Mouse (Mus musculus) CH12.LX (cell line): Measurements from ENCODE around the gene Ufsp2. TPM values are rescaled to one million over a fixed set of nuclear protein-coding genes. Genes with fewer than 3 reads are reported as not detected.

Experiments used
- DNase-seq: peaks from one replicate; pipeline ENCODE4 v3.0.0-alpha.2; 2013; ENCODE audit errors: extremely low read depth
- H3K27ac ChIP-seq: 2 replicates; pipeline ENCODE4 v1.5.1; 2012; ENCODE audit warnings: low read depth, mild to moderate bottlenecking, control low read depth, moderate library complexity; ENCODE audit not compliant: insufficient read depth
- H3K27me3 ChIP-seq: replicated peaks from 2 replicates; pipeline ENCODE3; 2012; ENCODE audit warnings: inconsistent platforms
- H3K36me3 ChIP-seq, 2 experiments: replicated peaks in 1 of 2; 2 replicates each; pipeline versions ENCODE3 to v1.6.1; 2012; ENCODE audit warnings: inconsistent platforms in 1 of 2, low read length in 1 of 2, mild to moderate bottlenecking in 1 of 2, mixed read lengths in 1 of 2, moderate library complexity in 1 of 2; ENCODE audit not compliant: control insufficient read depth in 1 of 2, insufficient read depth in 1 of 2
- H3K4me1 ChIP-seq, 2 experiments: 2 replicates each; pipeline ENCODE4 v1.6.1; 2012; ENCODE audit warnings: inconsistent platforms in 1 of 2, moderate library complexity in 1 of 2; ENCODE audit not compliant: insufficient read depth in 2 of 2, control insufficient read depth in 1 of 2
- H3K4me2 ChIP-seq: 2 replicates; pipeline ENCODE4 v1.6.1; 2012; ENCODE audit warnings: low read depth, mild to moderate bottlenecking, control low read depth; ENCODE audit not compliant: poor library complexity, insufficient read depth, severe bottlenecking
- H3K4me3 ChIP-seq, 3 experiments: fragments of 150-350 bp in 1 of 3; sonication (generic) in 1 of 3; replicated peaks in 1 of 3; 2 replicates each; pipeline versions ENCODE3 to v1.5.1; 2011 to 2012; ENCODE audit warnings: low read depth in 2 of 3, low read length in 2 of 3, mild to moderate bottlenecking in 2 of 3, moderate library complexity in 2 of 3, control low read depth in 1 of 3, improper control_type of control experiment in 1 of 3, inconsistent platforms in 1 of 3, mixed read lengths in 1 of 3; ENCODE audit not compliant: poor library complexity in 1 of 3
- H3K79me2 ChIP-seq: replicated peaks from 2 replicates; pipeline ENCODE4 v1.6.1; 2012; ENCODE audit warnings: mild to moderate bottlenecking, moderate library complexity; ENCODE audit not compliant: control insufficient read depth, poor library complexity, insufficient read depth, severe bottlenecking; ENCODE audit errors: extremely low read depth
- H3K9ac ChIP-seq: 2 replicates; pipeline ENCODE4 v1.6.1; 2012; ENCODE audit warnings: low read depth, mild to moderate bottlenecking, control low read depth, moderate library complexity; ENCODE audit not compliant: insufficient read depth
- H3K9me3 ChIP-seq: replicated peaks from 2 replicates; pipeline ENCODE3; 2012; ENCODE audit warnings: low read length, inconsistent platforms, mixed read lengths
- BHLHE40 ChIP-seq: IDR thresholded peaks from 2 replicates; pipeline ENCODE4 v1.6.1; 2011; ENCODE audit warnings: mild to moderate bottlenecking, low read depth, low read length, improper control_type of control experiment
- CTCF ChIP-seq, 2 experiments: IDR thresholded peaks in 1 of 2; conservative IDR thresholded peaks in 1 of 2; 2 replicates each; pipeline ENCODE4 v1.5.1; 2011 to 2012; ENCODE audit warnings: low read depth in 2 of 2, low read length in 2 of 2, improper control_type of control experiment in 1 of 2, inconsistent platforms in 1 of 2, mild to moderate bottlenecking in 1 of 2, moderate library complexity in 1 of 2
- E2F4 ChIP-seq: IDR thresholded peaks from 2 replicates; pipeline ENCODE4 v1.6.1; 2011; ENCODE audit warnings: low read depth, low read length, improper control_type of control experiment; ENCODE audit not compliant: insufficient replicate concordance
- GABPA ChIP-seq: IDR thresholded peaks from 2 replicates; pipeline ENCODE4 v1.6.1; 2012; ENCODE audit warnings: low read depth, low read length, improper control_type of control experiment, inconsistent platforms; ENCODE audit not compliant: insufficient replicate concordance
- HCFC1 ChIP-seq: IDR thresholded peaks from 2 replicates; pipeline ENCODE4 v1.6.1; 2012; ENCODE audit warnings: low read depth, mild to moderate bottlenecking, inconsistent platforms, low read length, improper control_type of control experiment
- JUN ChIP-seq: IDR thresholded peaks from 2 replicates; pipeline ENCODE4 v1.6.1; 2011; ENCODE audit warnings: low read depth, mild to moderate bottlenecking, low read length, improper control_type of control experiment, moderate library complexity; ENCODE audit not compliant: insufficient read depth
- JUND ChIP-seq: conservative IDR thresholded peaks from 2 replicates; pipeline ENCODE4 v1.6.1; 2011; ENCODE audit warnings: low read depth, low read length, improper control_type of control experiment
- KAT2A ChIP-seq: IDR thresholded peaks from 2 replicates; pipeline ENCODE4 v1.6.1; 2012; ENCODE audit warnings: low read length, improper control_type of control experiment, inconsistent platforms; ENCODE audit not compliant: insufficient replicate concordance
- MAFK ChIP-seq: IDR thresholded peaks from 2 replicates; pipeline ENCODE4 v1.6.1; 2011; ENCODE audit warnings: low read length, improper control_type of control experiment; ENCODE audit not compliant: insufficient replicate concordance
- MAX ChIP-seq: IDR thresholded peaks from 2 replicates; pipeline ENCODE4 v1.6.1; 2011; ENCODE audit warnings: low read length, improper control_type of control experiment
- MEF2A ChIP-seq: IDR thresholded peaks from 2 replicates; pipeline ENCODE4 v1.6.1; 2014; ENCODE audit warnings: low read depth, mild to moderate bottlenecking, inconsistent platforms, low read length, improper control_type of control experiment, borderline replicate concordance
- PAX5 ChIP-seq: IDR thresholded peaks from 2 replicates; pipeline ENCODE4 v1.6.1; 2012; ENCODE audit warnings: low read length, inconsistent platforms, mixed read lengths
- SIN3A ChIP-seq: IDR thresholded peaks from 2 replicates; pipeline ENCODE4 v1.6.1; 2012; ENCODE audit warnings: low read length, improper control_type of control experiment, inconsistent platforms
- TCF12 ChIP-seq: IDR thresholded peaks from 2 replicates; pipeline ENCODE4 v1.6.1; 2014; ENCODE audit warnings: low read depth, mild to moderate bottlenecking, inconsistent platforms, low read length, improper control_type of control experiment
- UBTF ChIP-seq: IDR thresholded peaks from 2 replicates; pipeline ENCODE4 v1.6.1; 2012; ENCODE audit warnings: low read depth, mild to moderate bottlenecking, inconsistent platforms, low read length, improper control_type of control experiment, moderate library complexity
- ZC3H11A ChIP-seq: IDR thresholded peaks from 2 replicates; pipeline ENCODE4 v1.6.1; 2012; ENCODE audit warnings: low read depth, mild to moderate bottlenecking, inconsistent platforms, low read length, improper control_type of control experiment
- ZKSCAN1 ChIP-seq: IDR thresholded peaks from 2 replicates; pipeline ENCODE4 v1.6.1; 2012; ENCODE audit warnings: low read depth, inconsistent platforms, low read length, improper control_type of control experiment, borderline replicate concordance
- ZMIZ1 ChIP-seq: IDR thresholded peaks from 2 replicates; pipeline ENCODE4 v1.6.1; 2012; ENCODE audit warnings: low read depth, mild to moderate bottlenecking, inconsistent platforms, low read length, improper control_type of control experiment
- ZNF384 ChIP-seq: IDR thresholded peaks from 2 replicates; pipeline ENCODE4 v1.6.1; 2012; ENCODE audit warnings: low read depth, low read length, improper control_type of control experiment, inconsistent platforms
- dilution Hi-C: fragments of 300-500 bp; cut with MboI; formaldehyde crosslinking; loops from 2 replicates; pipeline ENCODE4 v1.14.3; 2020; ENCODE audit warnings: low sequenced_read_pairs; ENCODE audit not compliant: extremely low pct_unique_long_range_greater_than_20kb, extremely low pct_ligation_motif_present
- in situ Hi-C: fragments of 300-500 bp; cut with MboI; formaldehyde crosslinking; loops from 3 replicates; pipeline ENCODE4 v1.14.3; 2019; ENCODE audit warnings: low sequenced_read_pairs, low pct_ligation_motif_present, low pct_unique_long_range_greater_than_20kb, mixed read lengths
- polyA plus RNA-seq: library from polyadenylated mRNA; unstranded; fragments of >175 nt; gene quantifications from 2 replicates; pipeline ENCODE4 v1.2.1, GENCODE M21; 2012; ENCODE audit warnings: low read depth; ENCODE audit not compliant: insufficient read length
- total RNA-seq, 2 experiments: library from RNA; depleted of rRNA; stranded (reverse); fragments of 300-350 nt in 1 of 2; fragments of >200 nt in 1 of 2; gene quantifications; 2 replicates each; pipeline ENCODE4 v1.2.3; 2012 to 2014

The Ufsp2 gene
- total and polyA plus RNA-seq, 3 experiments = 50.1 to 105 (median 51.2) TPM

DNA sequence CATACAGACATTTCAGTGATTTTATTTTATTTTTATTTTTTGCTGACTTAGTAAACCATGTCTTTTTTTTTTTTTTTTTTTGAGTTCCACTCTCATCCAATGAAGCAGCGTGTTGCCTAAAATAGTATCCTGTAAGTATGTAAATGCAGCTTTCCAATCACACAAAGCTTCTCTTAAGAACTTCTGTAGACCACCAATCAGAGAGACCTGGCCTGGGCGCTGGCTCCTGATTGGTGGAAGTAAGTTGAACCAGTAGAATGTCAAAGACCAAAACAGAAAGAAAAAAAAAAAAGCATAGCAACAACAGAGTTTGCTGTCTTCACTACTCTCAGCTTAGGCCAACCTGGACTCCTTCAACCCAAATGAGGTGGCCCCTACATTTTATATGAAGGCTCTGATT, 35.0 kb downstream of the Ufsp2 start:
- no peak overlapping the region for H3K4me3 ChIP-seq
- TF ChIP-seq E2F4 (no peak), HCFC1 (no peak), ZC3H11A (no peak), ZKSCAN1 (no peak), MEF2A (no peak), JUND (no peak), BHLHE40 (no peak)
- peaks cover 0 to 9% of the 10 kb centered on the region in 2 experiments; a peak in 3 of 4 replicates for H3K4me1 ChIP-seq
- H3K79me2 ChIP-seq = no peaks in the 10 kb centered on the region
- dilution Hi-C loops = no loop called here
- H3K9me3 ChIP-seq = no peaks in the 10 kb centered on the region
- H3K27ac ChIP-seq = no peak overlapping the region
- DNase-seq = no peak
- no peaks in the 10 kb centered on the region for H3K36me3 ChIP-seq
- in situ Hi-C loops = no loop called here
- no peaks in the 10 kb centered on the region for H3K27me3 ChIP-seq
- no peak overlapping the region for H3K4me2 ChIP-seq
- no peak overlapping the region for H3K9ac ChIP-seq

DNA sequence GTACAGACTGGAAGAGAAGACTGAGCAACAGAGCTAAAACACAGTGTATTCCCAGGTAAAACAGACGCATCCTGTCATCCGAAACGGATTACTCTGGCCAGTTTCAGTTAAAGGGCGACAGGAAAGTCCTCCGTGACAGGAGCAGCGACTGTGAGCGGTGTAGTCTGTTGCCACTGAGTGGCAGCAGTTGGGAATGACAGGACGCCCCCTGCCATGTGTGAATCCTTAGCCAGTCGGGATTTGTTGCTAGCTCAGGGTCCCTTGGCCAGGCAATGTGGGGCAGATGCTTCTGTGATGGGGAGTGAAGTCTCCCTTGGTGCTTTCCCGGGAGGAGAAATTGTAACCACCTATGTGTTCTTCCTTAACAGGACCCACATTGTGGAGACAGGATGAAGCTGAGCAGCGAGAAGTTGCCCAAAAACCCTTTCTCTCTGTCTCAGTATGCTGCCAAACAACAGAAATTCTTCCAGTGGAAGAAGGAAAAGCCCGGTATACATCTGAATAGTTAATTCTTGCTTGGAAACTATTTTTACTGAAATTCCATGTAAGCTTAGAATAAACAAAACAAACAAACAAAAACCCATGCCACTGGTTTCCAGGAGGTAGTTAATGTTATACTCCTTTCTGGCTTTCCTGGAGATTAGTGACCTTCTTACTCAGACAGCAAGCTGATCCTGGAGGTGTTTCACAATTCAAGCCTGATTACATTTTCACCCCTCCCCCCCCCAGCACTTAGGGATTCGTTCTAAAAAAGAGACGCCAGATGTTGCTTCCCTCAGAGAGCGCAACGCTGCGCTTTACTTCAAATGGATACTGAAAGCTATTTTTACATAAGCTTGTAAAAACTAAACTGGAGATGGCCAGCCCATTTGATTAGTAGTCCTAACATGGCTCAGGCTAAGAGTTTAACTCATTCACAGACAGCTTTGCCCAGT, 35.7 kb downstream of the Ufsp2 start:
- H3K4me1 ChIP-seq = peaks cover 0 to 2% of the 10 kb centered on the region in 2 experiments; a peak in 3 of 4 replicates
- H3K27ac ChIP-seq = no peak overlapping the region

DNA sequence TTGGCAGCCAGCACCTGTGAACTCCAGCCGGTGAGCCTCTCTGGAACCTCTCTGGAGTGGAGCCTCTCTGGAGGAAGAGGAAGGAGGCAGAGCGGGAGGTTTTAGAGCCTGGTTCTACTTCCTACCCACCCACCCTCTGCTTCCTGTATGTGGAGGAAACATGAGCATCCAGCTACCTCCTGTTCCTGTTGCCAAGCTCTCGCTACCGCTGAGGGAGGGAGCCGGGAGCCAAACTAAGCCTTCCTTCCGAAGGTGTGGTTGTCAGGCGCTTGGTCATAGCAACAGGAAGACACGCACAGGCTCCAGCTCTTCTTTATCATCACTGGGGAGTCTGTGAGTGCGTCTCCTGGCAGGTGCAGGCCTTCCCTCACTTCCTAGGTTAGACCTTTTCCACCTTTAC, 46.9 kb downstream of the Ufsp2 start:
- TF ChIP-seq ZMIZ1 (no peak), ZKSCAN1 (no peak), SIN3A (no peak), CTCF (conservative IDR thresholded peaks at IDR 0.05 in 1 of 2, IDR thresholded peaks at IDR 0.05 in 1 of 2; ENCODE audit: low read depth in 2 of 2, low read length in 2 of 2) (no peak), MAFK (no peak), UBTF (no peak), GABPA (no peak), PAX5 (no peak)
- dilution Hi-C loops (no loop called here), in situ Hi-C loops (no loop called here)
- no peak overlapping the region for H3K4me2 ChIP-seq
- no peaks in the 10 kb centered on the region for H3K36me3 ChIP-seq
- DNase-seq = no peak
- no peak overlapping the region for H3K4me3 ChIP-seq
- H3K9me3 ChIP-seq = no peaks in the 10 kb centered on the region
- no peaks in the 10 kb centered on the region for H3K4me1 ChIP-seq
- no peaks in the 10 kb centered on the region for H3K27me3 ChIP-seq
- no peak overlapping the region for H3K9ac ChIP-seq
- H3K79me2 ChIP-seq = no peaks in the 10 kb centered on the region
- H3K27ac ChIP-seq = no peak overlapping the region

More for the DNA sequence above, 35.7 kb downstream of the Ufsp2 start:
- TF ChIP-seq TCF12 (no peak), MAX (no peak), KAT2A (no peak), JUN (no peak), MEF2A (no peak), HCFC1 (no peak), ZNF384 (no peak)
- Histone ChIP-seq H3K4me3 (no peak overlapping the region), H3K79me2 (no peaks in the 10 kb centered on the region), H3K4me2 (no peak overlapping the region), H3K9ac (no peak overlapping the region), H3K36me3 (no peaks in the 10 kb centered on the region), H3K9me3 (no peaks in the 10 kb centered on the region), H3K27me3 (no peaks in the 10 kb centered on the region)
- dilution Hi-C loops (no loop called here), in situ Hi-C loops (no loop called here)
- DNase-seq = no peak
